Mouse (Mus musculus) heart, embryonic 14.5 days (tissue): ENCODE results near the gene Rab25. TPM values are rescaled to one million over a fixed set of nuclear protein-coding genes. Genes with fewer than 3 reads are reported as not detected.

Experiments
- ATAC-seq: fragments of 200-750 bp; cut with Nextera tagmentation; 2 replicates; pipeline ENCODE4 v1.8.0; 2017; ENCODE audit warnings: low read depth, moderate TSS enrichment; ENCODE audit not compliant: insufficient number of reproducible peaks, insufficient read depth, low FRiP score
- H3K27ac ChIP-seq, 2 experiments: fragments of 200-500 bp in 1 of 2; fragments of 300-500 bp in 1 of 2; sonication (generic) in 1 of 2; replicated peaks in 1 of 2; 2 replicates each; pipeline ENCODE4 v1.5.1; 2012 to 2014; ENCODE audit warnings: low read depth in 2 of 2, low read length in 2 of 2, control low read depth in 1 of 2, mild to moderate bottlenecking in 1 of 2, mixed read lengths in 1 of 2; ENCODE audit not compliant: control insufficient read depth in 1 of 2, insufficient read depth in 1 of 2
- H3K27me3 ChIP-seq: fragments of 300-500 bp; sonication (generic); 2 replicates; pipeline ENCODE4 v1.6.1; 2014; ENCODE audit warnings: mild to moderate bottlenecking, low read length, control low read depth; ENCODE audit not compliant: control insufficient read depth, insufficient read depth
- H3K36me3 ChIP-seq: fragments of 300-500 bp; sonication (generic); 2 replicates; pipeline ENCODE4 v1.6.1; 2014; ENCODE audit warnings: mild to moderate bottlenecking, control low read depth, low read length, mixed read lengths; ENCODE audit not compliant: control insufficient read depth, insufficient read depth
- H3K4me1 ChIP-seq, 2 experiments: fragments of 200-500 bp in 1 of 2; fragments of 300-500 bp in 1 of 2; sonication (generic) in 1 of 2; 2 replicates each; pipeline ENCODE4 v1.6.1; 2012 to 2014; ENCODE audit warnings: low read length in 2 of 2, control low read depth in 1 of 2, mixed read lengths in 1 of 2; ENCODE audit not compliant: control insufficient read depth in 2 of 2, insufficient read depth in 2 of 2
- H3K4me2 ChIP-seq: fragments of 300-500 bp; sonication (generic); 2 replicates; pipeline ENCODE4 v1.6.1; 2014; ENCODE audit warnings: mild to moderate bottlenecking, low read length
- H3K4me3 ChIP-seq, 2 experiments: fragments of 200-500 bp in 1 of 2; fragments of 300-500 bp in 1 of 2; sonication (generic) in 1 of 2; 2 replicates each; pipeline ENCODE4 v1.5.1; 2012 to 2014; ENCODE audit warnings: low read length in 2 of 2, mild to moderate bottlenecking in 2 of 2, control low read depth in 1 of 2, low read depth in 1 of 2, moderate library complexity in 1 of 2; ENCODE audit not compliant: control insufficient read depth in 1 of 2, insufficient read depth in 1 of 2
- H3K9ac ChIP-seq: fragments of 300-500 bp; sonication (generic); 2 replicates; pipeline ENCODE4 v1.6.1; 2014; ENCODE audit warnings: mild to moderate bottlenecking, low read length
- H3K9me3 ChIP-seq: fragments of 300-500 bp; sonication (generic); 2 replicates; pipeline ENCODE4 v1.6.1; 2016; ENCODE audit warnings: low read length, control low read depth; ENCODE audit not compliant: control insufficient read depth
- WGBS: fragments of 180-500 bp; shearing (Covaris S2); extraction: QIAGEN DNeasy Blood & Tissue Kit; methylation state at CpG from one replicate; pipeline ENCODE4 v1.1.7; 2014; 5-methylcytosine and 5-hydroxymethylcytosine counted together
- polyA plus RNA-seq: library from polyadenylated mRNA; unstranded; fragments of >200 nt; fragmentation: Nextera tagmentation; extraction: Ambion mirVana; gene quantifications from 2 replicates; pipeline ENCODE4 v1.2.1, GENCODE M21; 2014

The Rab25 gene
- polyA plus RNA-seq, 1 experiment from 2014 or later, result 0.30 TPM

DNA sequence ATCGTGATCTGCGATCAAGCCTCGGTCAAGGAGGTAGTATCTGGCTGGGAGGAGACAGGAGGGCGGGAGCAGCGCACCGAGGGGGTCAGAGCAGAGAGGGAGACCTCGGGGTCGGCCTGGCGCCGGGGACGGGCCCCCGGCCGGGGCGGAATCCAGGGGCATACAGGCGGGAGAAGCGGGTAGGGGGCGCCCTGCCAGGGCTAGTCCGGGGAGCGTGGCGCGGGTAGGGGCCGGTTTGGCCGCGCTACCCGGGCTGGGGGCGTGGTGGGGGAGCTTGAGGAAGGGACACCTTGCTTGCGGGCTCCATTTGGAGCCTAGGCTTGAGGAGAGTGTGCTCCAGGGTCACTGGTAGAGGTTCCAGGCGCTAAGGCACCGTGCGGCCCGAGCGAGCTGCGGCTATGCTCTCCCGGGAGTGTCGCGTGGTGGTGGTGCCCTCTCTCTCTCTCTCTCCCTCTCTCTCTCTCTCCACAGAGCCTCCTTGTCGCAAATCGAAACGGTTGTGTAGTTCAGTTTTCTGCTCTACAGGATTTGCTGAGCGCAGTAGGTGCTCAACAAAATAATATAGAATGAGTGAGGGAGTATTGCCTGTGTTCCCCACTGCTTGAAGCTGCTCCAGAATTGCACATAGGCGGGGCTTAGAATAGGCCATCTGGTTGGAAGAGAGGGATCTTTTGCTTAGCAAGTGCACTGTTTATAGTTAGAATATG is 5.9 kb upstream of the Rab25 start:
- peaks cover 4 to 20% of the 10 kb centered on the region in 2 experiments for H3K4me1 ChIP-seq
- no peaks in the 10 kb centered on the region for H3K27me3 ChIP-seq
- WGBS, result 1% methylated on average over 40 of the region's 41 CpGs
- no peaks in the 10 kb centered on the region for H3K9me3 ChIP-seq
- peak overlapping the region; percentile 75 to 95 for H3K4me3 ChIP-seq
- ATAC-seq, result peak; percentile 50
- H3K27ac ChIP-seq, result peak overlapping the region; percentile 89 to 99
- H3K9ac ChIP-seq, result peak overlapping the region; percentile 96
- peaks cover 37% of the 10 kb centered on the region for H3K36me3 ChIP-seq
- peak overlapping the region; percentile 86 for H3K4me2 ChIP-seq

DNA sequence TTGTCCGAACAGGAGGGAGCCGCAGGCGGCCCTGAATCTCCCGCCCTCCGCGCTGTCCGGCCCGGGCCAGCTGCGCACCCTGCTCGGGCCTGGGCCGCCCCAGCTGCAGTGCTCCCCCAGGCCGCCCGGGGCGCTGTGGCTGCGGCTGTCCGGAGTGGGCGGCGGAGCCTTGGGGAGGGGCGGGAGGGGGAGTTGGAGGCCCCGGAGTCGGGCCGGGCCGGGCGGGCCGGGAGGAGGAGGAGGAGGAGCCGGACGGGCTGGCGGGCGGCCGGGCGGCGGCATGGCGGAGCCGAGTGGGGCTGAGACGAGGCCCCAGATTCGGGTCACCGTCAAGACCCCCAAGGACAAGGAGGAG is 5.4 kb upstream of the Rab25 start, which contains the start of gene Ubqln4:
Gene Ubqln4 (plus strand): TSS at position 234 of the 355 bp plus-strand sequence.
- H3K4me3 ChIP-seq, result peak within 1 kb of the TSS; percentile 95 to 96
- WGBS, result under 1% methylated on average over 30 of the region's 37 CpGs
- peak; percentile 88 for ATAC-seq

DNA sequence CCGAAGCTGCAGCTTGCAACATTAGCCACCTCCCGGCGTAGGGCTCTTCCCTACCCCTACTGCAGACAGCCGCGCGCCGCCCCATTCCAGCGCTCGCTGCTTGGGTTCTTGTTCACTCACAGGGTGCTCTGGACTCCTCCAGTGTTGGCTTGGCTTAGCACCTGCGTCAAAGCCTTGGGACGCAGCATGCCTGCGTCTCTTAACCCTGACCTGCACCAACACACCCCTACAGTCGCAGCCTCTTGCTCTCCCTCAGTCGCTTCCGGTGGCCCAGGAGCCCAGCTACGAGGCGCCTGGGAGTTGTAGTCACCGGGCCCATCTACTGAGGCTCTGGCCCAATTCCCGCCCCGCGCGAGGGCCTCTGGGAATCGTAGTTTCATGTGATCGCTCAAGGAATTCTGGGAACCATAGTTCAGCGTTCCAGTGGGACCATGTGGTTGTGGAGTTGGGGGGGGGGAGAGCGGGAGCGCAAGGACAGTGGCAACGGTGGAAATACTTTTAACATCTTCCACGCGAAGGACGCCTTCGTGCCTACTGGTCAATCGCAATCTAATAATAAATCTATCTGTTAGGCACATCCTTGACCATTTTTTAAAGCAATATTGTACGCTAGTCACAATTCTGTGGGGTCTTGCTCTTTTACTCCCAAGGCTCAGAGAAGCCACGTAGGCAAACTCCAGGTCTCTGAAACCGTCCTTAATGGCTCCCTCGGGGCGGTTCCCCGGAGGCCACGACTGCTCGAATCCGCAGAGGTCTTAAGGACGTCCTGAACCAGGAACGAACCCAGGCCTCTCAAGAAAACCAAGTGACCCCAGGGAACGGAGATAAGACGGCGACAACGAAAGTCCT is 4.8 kb upstream of the Rab25 start, which contains the start of gene Lamtor2:
Gene Lamtor2 (minus strand): TSS at position 399 of the 849 bp plus-strand sequence.
- H3K4me2 ChIP-seq, result peak within 1 kb of the TSS; percentile 86
- no peaks in the 10 kb centered on the region for H3K27me3 ChIP-seq
- peak; percentile 89 for ATAC-seq
- H3K4me1 ChIP-seq, result peaks cover 4 to 20% of the 10 kb centered on the region in 2 experiments
- peak within 1 kb of the TSS; percentile 96 for H3K9ac ChIP-seq
- peaks cover 26% of the 10 kb centered on the region for H3K36me3 ChIP-seq
- H3K9me3 ChIP-seq, result no peaks in the 10 kb centered on the region
- peak within 1 kb of the TSS; percentile 95 to 96 for H3K4me3 ChIP-seq
- peak within 1 kb of the TSS; percentile 99 for H3K27ac ChIP-seq
- under 1% methylated on average over 48 of the region's 48 CpGs for WGBS

More for the DNA sequence above, 5.4 kb upstream of the Rab25 start, which contains the start of gene Ubqln4:
- Histone ChIP-seq H3K4me1 (peaks cover 4 to 20% of the 10 kb centered on the region in 2 experiments), H3K4me2 (peak within 1 kb of the TSS; percentile 86), H3K27ac (peak within 1 kb of the TSS; percentile 99), H3K27me3 (no peaks in the 10 kb centered on the region), H3K9ac (peak within 1 kb of the TSS; percentile 96), H3K9me3 (no peaks in the 10 kb centered on the region), H3K36me3 (peaks cover 32% of the 10 kb centered on the region)

DNA sequence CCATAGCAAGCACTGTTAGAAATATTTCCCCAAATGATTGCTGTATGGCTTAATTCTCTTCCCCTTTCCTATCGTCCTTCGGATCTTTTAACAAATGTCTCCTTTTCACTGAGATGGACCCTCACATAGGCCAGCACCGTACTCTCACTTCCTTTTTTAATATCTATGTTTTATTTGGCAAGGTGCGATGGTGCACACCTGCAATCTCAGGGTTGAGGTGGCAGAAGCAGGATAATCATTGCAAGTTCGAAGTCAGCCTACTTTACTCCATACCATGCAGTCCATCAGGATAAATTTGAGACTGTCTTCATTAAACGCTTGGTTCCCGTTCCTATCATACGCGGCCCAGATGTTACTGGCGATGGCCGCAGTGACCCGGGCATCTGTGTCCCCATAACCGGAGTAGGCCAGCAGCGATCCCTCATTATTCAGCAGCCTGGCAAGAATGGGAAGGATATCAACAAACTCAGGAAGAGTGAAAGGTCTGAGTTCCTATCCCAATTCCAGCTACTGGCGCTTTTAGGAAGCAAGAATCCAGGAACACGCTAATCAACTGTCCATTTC is 4.1 kb upstream of the Rab25 start:
- peaks cover 19% of the 10 kb centered on the region for H3K36me3 ChIP-seq
- H3K9me3 ChIP-seq, result no peaks in the 10 kb centered on the region
- H3K4me3 ChIP-seq, result peak overlapping the region; percentile 95 to 96
- WGBS, result 19% methylated on average over 16 of the region's 16 CpGs
- peak overlapping the region; percentile 86 for H3K4me2 ChIP-seq
- H3K9ac ChIP-seq, result peak overlapping the region; percentile 84
- H3K27me3 ChIP-seq, result no peaks in the 10 kb centered on the region
- H3K27ac ChIP-seq, result peak overlapping the region; percentile 93 to 99
- H3K4me1 ChIP-seq, result peaks cover 4 to 20% of the 10 kb centered on the region in 2 experiments
- no peak for ATAC-seq

DNA sequence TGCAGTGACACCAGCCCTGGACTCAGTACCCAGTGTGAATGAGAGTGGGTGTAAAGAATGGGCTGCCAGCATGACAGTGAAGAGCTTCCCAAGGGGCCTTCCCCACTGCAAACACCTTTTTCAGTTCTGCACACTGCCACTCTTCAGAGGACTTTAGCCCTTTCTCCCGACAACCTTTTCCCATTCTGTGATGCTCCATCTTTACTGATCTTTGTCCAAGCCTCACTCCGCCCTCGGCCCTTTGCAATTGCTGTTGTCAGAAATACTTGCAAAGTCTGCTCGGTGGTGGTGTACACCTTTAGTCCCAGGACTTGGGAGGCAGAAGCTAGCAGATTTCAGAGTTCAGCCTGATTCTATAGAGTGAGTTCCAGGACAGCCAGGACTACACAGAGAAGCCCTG is 3.5 kb upstream of the Rab25 start:
- peak overlapping the region; percentile 84 for H3K9ac ChIP-seq
- H3K27me3 ChIP-seq, result no peaks in the 10 kb centered on the region
- peaks cover 4 to 20% of the 10 kb centered on the region in 2 experiments for H3K4me1 ChIP-seq
- peak overlapping the region; percentile 86 for H3K4me2 ChIP-seq
- 84% methylated on average over 4 of the region's 4 CpGs for WGBS
- H3K36me3 ChIP-seq, result peaks cover 13% of the 10 kb centered on the region
- H3K4me3 ChIP-seq, result peak overlapping the region in 1 of 2 experiments; percentile 95; a peak in 1 of 4 replicates
- no peak for ATAC-seq
- no peaks in the 10 kb centered on the region for H3K9me3 ChIP-seq
- peak overlapping the region in 1 of 2 experiments; percentile 99; a peak in 1 of 4 replicates for H3K27ac ChIP-seq

DNA sequence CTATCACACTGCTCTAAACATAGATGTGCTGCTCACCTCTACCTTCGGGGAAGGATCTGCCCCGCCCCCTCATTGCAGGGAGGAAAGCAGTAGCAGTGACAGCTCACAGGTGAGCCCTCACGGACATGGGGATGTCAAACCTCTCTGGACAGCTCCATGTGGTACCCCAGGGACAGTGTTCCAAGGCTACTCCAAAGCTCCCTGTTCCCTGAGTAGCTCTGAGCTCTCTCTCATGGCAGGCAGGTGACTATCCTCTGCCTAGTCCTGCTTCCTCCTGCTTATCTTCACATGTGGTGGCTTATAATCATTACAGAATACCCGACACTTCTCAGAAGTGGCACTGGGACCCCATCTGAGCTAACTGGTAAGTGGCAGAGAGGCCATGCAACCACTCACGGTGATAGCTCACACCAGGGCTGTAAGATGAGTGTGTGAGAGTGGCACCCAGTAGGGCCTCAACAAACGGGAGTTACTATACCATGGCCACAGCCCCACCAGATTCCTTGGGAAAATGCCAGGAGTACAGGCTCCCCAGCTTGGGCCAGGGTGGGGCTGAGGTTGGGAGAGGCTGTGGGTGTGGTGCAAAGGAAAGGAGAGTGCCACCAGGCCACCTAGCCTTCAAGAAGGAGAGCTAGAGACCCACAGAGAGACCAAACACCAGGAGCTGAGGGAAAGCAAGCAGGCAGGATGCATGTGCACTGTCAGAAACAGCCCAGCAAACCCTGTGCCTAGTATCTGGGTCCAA is 1.3 kb downstream of the Rab25 start:
- H3K4me2 ChIP-seq, result no peak overlapping the region
- 60% methylated on average over 6 of the region's 6 CpGs for WGBS
- H3K27me3 ChIP-seq, result no peaks in the 10 kb centered on the region
- peaks cover 2 to 6% of the 10 kb centered on the region in 2 experiments for H3K4me1 ChIP-seq
- H3K4me3 ChIP-seq, result no peak overlapping the region
- H3K36me3 ChIP-seq, result no peaks in the 10 kb centered on the region
- no peaks in the 10 kb centered on the region for H3K9me3 ChIP-seq
- no peak for ATAC-seq
- H3K9ac ChIP-seq, result no peak overlapping the region
- no peak overlapping the region for H3K27ac ChIP-seq
